Mouse (Mus musculus) heart, adult 2 months (tissue): ENCODE measurements around the gene S1pr3.

ENCODE experiments used
- CTCF ChIP-seq: fragments of 200-600 bp; IDR thresholded peaks from 2 replicates; pipeline ENCODE4 v1.8.1; 2022; ENCODE audit warnings: antibody characterized with exemption, mild to moderate bottlenecking, moderate library complexity
- EP300 ChIP-seq: fragments of 200-500 bp; IDR thresholded peaks from 2 replicates; pipeline ENCODE4 v1.6.1; 2011; ENCODE audit warnings: low read depth, low read length, control low read depth; ENCODE audit not compliant: insufficient read depth
- POLR2A ChIP-seq: fragments of 200-500 bp; IDR thresholded peaks from 2 replicates; pipeline ENCODE4 v1.6.1; 2011; ENCODE audit warnings: mild to moderate bottlenecking, low read depth, low read length, control low read depth; ENCODE audit not compliant: insufficient read depth

DNA sequence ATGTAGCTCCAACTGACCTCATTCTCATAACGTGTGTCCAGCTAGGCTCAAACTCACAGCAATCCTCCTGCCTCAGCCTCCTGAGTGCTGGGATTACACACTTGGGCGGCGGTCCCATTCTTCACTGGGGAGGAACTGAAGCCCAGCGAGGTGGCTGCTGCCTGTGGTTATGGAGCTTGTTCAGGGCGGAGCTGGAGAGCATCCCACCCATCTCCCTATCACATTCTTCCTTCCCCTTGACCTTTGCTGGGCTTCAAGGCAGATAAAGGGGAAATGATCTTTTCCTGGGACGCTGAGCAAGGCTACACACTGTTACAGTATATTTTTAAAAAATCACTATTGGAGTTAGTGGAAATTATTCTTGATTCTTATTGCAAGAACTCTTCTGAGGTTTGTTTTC is 43.2 kb upstream of the S1pr3 start:
- TF ChIP-seq CTCF (no peak), POLR2A (no peak), EP300 (no peak)
